Mouse (Mus musculus): ENCODE data around the gene Cyp26b1. TPM values are rescaled to one million over a fixed set of nuclear protein-coding genes. Genes with fewer than 3 reads are reported as not detected.

The Cyp26b1 gene
- polyA plus RNA-seq, 2 experiments = 0.07 TPM; not detected in 1

- H3K4me1 ChIP-seq (replicated peaks; ENCODE audit: control insufficient read depth in 2 of 2, insufficient read depth in 2 of 2, low read length in 1 of 2) = 0 out of 4 replicates have a peak, but pooled peaks cover 0 to 4% of the 10 kb centered on the region in 2 experiments
- under 1% methylated on average over 40 of the region's 41 CpGs for WGBS (ENCODE audit: insufficient replicate concordance)
- no peak for ATAC-seq (ENCODE audit: insufficient read depth)
These were observed 5.3 kb downstream of the Cyp26b1 start for GRCm38 (mm10) chr6:84588221-84588894.

GRCm38 (mm10) chr6:84587471-84588101 is 6.1 kb downstream of the Cyp26b1 start:
- Histone ChIP-seq H3K4me2 (ENCODE audit: low read depth) (peak overlapping the region; percentile 57), H3K27me3 (ENCODE audit: control insufficient read depth, insufficient read depth, low read length) (peaks cover 76% of the 10 kb centered on the region), H3K36me3 (replicated peaks; ENCODE audit: control insufficient read depth, insufficient read depth, low read depth) (no peaks in the 10 kb centered on the region), H3K9me3 (ENCODE audit: control insufficient read depth, low read length) (no peaks in the 10 kb centered on the region), H3K9ac (replicated peaks) (no peak overlapping the region), H3K4me3 (ENCODE audit: insufficient read depth in 1 of 2, low read depth in 2 of 2, low read length in 2 of 2) (peak overlapping the region; percentile 14 to 40), H3K27ac (no peak overlapping the region), H3K4me1 (replicated peaks; ENCODE audit: control insufficient read depth in 2 of 2, insufficient read depth in 2 of 2, low read length in 1 of 2) (0 out of 4 replicates have a peak, but pooled peaks cover 0 to 4% of the 10 kb centered on the region in 2 experiments)
- no peak for ATAC-seq (ENCODE audit: insufficient read depth)
- under 1% methylated on average over 51 of the region's 51 CpGs for WGBS (ENCODE audit: insufficient replicate concordance)
- no peak for DNase-seq (ENCODE audit: low read depth in 3 of 3, low spot score in 3 of 3)
- TF ChIP-seq EP300 (IDR thresholded peaks at IDR 0.05; ENCODE audit: low read depth) = no peak
- TF ChIP-seq CTCF (IDR thresholded peaks at IDR 0.05; ENCODE audit: low read depth) = no peak

More at GRCm38 (mm10) chr6:84588221-84588894, 5.3 kb downstream of the Cyp26b1 start:
- TF ChIP-seq CTCF (IDR thresholded peaks at IDR 0.05; ENCODE audit: low read depth) = no peak
- H3K36me3 ChIP-seq (replicated peaks; ENCODE audit: control insufficient read depth, insufficient read depth, low read depth) = no peaks in the 10 kb centered on the region
- no peak for DNase-seq (ENCODE audit: low read depth in 3 of 3, low spot score in 3 of 3)
- H3K9me3 ChIP-seq (ENCODE audit: control insufficient read depth, low read length) = no peaks in the 10 kb centered on the region
- H3K9ac ChIP-seq (replicated peaks) = no peak overlapping the region
- no peak overlapping the region for H3K27ac ChIP-seq
- H3K4me2 ChIP-seq (ENCODE audit: low read depth) = peak overlapping the region; percentile 57
- H3K4me3 ChIP-seq (ENCODE audit: insufficient read depth in 1 of 2, low read depth in 2 of 2, low read length in 2 of 2) = peak overlapping the region; percentile 24 to 40; a peak in 3 of 4 replicates
- peaks cover 68% of the 10 kb centered on the region for H3K27me3 ChIP-seq (ENCODE audit: control insufficient read depth, insufficient read depth, low read length)

GRCm38 (mm10) chr6:84586551-84587200 is 7.0 kb downstream of the Cyp26b1 start:
- H3K9ac ChIP-seq (replicated peaks) = no peak overlapping the region
- H3K9me3 ChIP-seq (ENCODE audit: control insufficient read depth, low read length) = no peaks in the 10 kb centered on the region
- peaks cover 85% of the 10 kb centered on the region for H3K27me3 ChIP-seq (ENCODE audit: control insufficient read depth, insufficient read depth, low read length)
- H3K27ac ChIP-seq = no peak overlapping the region
- no peak overlapping the region for H3K4me3 ChIP-seq (ENCODE audit: insufficient read depth in 1 of 2, low read depth in 2 of 2, low read length in 2 of 2)
- H3K36me3 ChIP-seq (replicated peaks; ENCODE audit: control insufficient read depth, insufficient read depth, low read depth) = no peaks in the 10 kb centered on the region
- DNase-seq (ENCODE audit: low read depth in 3 of 3, low spot score in 3 of 3) = no peak
- H3K4me1 ChIP-seq (replicated peaks; ENCODE audit: control insufficient read depth in 2 of 2, insufficient read depth in 2 of 2, low read length in 1 of 2) = 0 out of 4 replicates have a peak, but pooled peaks cover 0 to 4% of the 10 kb centered on the region in 2 experiments
- no peak overlapping the region for H3K4me2 ChIP-seq (ENCODE audit: low read depth)
- ATAC-seq (ENCODE audit: insufficient read depth) = no peak
- TF ChIP-seq CTCF (IDR thresholded peaks at IDR 0.05; ENCODE audit: low read depth) = no peak
- no peak for TF ChIP-seq EP300 (IDR thresholded peaks at IDR 0.05; ENCODE audit: low read depth)
- WGBS (ENCODE audit: insufficient replicate concordance) = 3% methylated on average over 25 of the region's 28 CpGs

GRCm38 (mm10) chr6:84585686-84586300 is 7.9 kb downstream of the Cyp26b1 start:
- H3K4me2 ChIP-seq (ENCODE audit: low read depth) = no peak overlapping the region
- H3K4me1 ChIP-seq (replicated peaks; ENCODE audit: control insufficient read depth in 2 of 2, insufficient read depth in 2 of 2, low read length in 1 of 2) = 0 out of 4 replicates have a peak, but pooled peaks cover 0 to 3% of the 10 kb centered on the region in 2 experiments
- no peaks in the 10 kb centered on the region for H3K36me3 ChIP-seq (replicated peaks; ENCODE audit: control insufficient read depth, insufficient read depth, low read depth)
- no peak for DNase-seq (ENCODE audit: low read depth in 3 of 3, low spot score in 3 of 3)
- peaks cover 88% of the 10 kb centered on the region for H3K27me3 ChIP-seq (ENCODE audit: control insufficient read depth, insufficient read depth, low read length)
- H3K27ac ChIP-seq = no peak overlapping the region
- TF ChIP-seq CTCF (IDR thresholded peaks at IDR 0.05; ENCODE audit: low read depth) = no peak
- TF ChIP-seq EP300 (IDR thresholded peaks at IDR 0.05; ENCODE audit: low read depth) = no peak
- no peak for ATAC-seq (ENCODE audit: insufficient read depth)
- no peak overlapping the region for H3K9ac ChIP-seq (replicated peaks)
- H3K9me3 ChIP-seq (ENCODE audit: control insufficient read depth, low read length) = no peaks in the 10 kb centered on the region
- peak overlapping the region in 1 of 2 experiments; percentile 12; a peak in 1 of 4 replicates for H3K4me3 ChIP-seq (ENCODE audit: insufficient read depth in 1 of 2, low read depth in 2 of 2, low read length in 2 of 2)
- 2% methylated on average over 37 of the region's 37 CpGs for WGBS (ENCODE audit: insufficient replicate concordance)
